Mouse (Mus musculus): Measurements from ENCODE around the gene Myh6. TPM values are rescaled to one million over a fixed set of nuclear protein-coding genes. Genes with fewer than 3 reads are reported as not detected.

Gene Myh6
- polyA plus RNA-seq, 2 experiments, result 2.1 to 7.3 TPM

DNA sequence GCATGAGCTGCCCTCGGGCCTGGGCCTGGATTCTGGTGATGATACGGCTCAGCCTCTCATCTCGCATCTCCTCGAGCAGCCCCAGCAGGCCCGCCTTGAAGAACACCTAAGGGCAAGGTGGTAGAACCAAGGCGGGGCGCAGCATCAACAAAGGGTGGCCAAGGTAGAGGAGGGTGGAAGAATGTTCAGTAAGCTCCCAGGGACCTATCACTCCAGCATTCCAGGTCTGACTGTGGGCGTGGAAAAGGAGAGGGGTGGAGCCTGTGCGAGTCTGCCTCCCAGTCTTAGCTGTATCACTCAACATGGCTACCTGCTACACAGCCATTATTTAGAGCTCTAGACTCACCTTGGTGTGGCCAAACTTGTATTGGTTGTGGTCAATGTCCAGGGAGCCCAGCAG is 10.2 kb downstream of the Myh6 start:
- Histone ChIP-seq H3K36me3 (ENCODE audit: control insufficient read depth, insufficient read depth, low read length) (no peaks in the 10 kb centered on the region), H3K27me3 (ENCODE audit: control insufficient read depth, insufficient read depth, low read length) (no peaks in the 10 kb centered on the region), H3K4me3 (replicated peaks; ENCODE audit: low read length) (no peak overlapping the region), H3K27ac (replicated peaks; ENCODE audit: low read depth, low read length) (no peak overlapping the region), H3K9ac (ENCODE audit: low read depth, low read length, severe bottlenecking) (no peak overlapping the region), H3K9me3 (ENCODE audit: control insufficient read depth, low read length) (no peaks in the 10 kb centered on the region), H3K4me1 (ENCODE audit: control insufficient read depth, insufficient read depth, low read length) (no peaks in the 10 kb centered on the region), H3K4me2 (replicated peaks; ENCODE audit: low read depth, low read length, severe bottlenecking) (no peak overlapping the region)
- TF ChIP-seq POLR2A (IDR thresholded peaks at IDR 0.05; ENCODE audit: borderline replicate concordance, extremely low read depth, insufficient read depth, insufficient read length), result no peak
- DNase-seq (ENCODE audit: low spot score) (no peak), ATAC-seq (ENCODE audit: low FRiP score, low read depth) (no peak)
- 81% methylated on average over 9 of the region's 9 CpGs for WGBS

DNA sequence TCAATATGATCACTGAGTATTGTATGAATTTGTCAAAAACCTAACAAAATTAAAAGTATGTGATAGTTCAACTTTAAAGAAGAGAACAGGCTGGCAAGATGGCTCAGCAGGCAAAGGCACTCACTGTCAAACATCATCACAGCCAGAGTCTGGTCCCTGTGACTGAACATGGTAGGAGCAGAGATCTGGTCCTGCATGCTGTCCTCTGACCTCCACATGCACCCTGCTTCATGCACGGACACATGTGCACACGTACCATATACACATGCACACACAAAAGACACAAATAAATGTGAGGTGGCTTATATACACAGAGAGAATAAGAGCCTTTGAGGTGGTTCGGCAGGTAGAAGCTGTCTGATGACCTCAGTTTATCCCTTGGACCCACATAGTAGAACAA is 11.2 kb downstream of the Myh6 start:
- WGBS, result 76% methylated on average over 3 of the region's 3 CpGs

DNA sequence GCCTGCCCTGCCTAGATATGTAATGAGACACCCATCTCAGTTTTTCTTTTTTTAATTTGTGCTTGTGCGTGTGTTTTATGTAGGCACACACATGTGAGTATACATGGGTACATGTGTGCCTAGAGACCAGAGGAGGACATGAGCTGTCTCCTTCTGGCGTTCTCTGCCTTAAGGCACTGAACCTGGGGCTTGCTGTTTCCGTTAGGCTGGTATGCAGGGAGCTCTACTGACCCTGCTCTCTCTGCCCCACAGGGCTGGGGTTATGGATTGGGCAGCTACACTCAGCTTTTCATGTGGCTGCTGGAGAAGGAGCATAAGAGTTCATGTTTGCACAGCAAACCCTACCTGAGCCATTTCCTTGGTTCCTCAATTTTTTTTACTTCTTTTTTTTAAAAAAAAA is 12.3 kb downstream of the Myh6 start:
- ATAC-seq (ENCODE audit: low FRiP score, low read depth) (no peak), DNase-seq (ENCODE audit: low spot score) (no peak)
- TF ChIP-seq POLR2A (IDR thresholded peaks at IDR 0.05; ENCODE audit: borderline replicate concordance, extremely low read depth, insufficient read depth, insufficient read length), result no peak
- no peaks in the 10 kb centered on the region for H3K36me3 ChIP-seq (ENCODE audit: control insufficient read depth, insufficient read depth, low read length)
- H3K4me3 ChIP-seq (replicated peaks; ENCODE audit: low read length), result no peak overlapping the region
- H3K27ac ChIP-seq (replicated peaks; ENCODE audit: low read depth, low read length), result no peak overlapping the region
- H3K4me1 ChIP-seq (ENCODE audit: control insufficient read depth, insufficient read depth, low read length), result no peaks in the 10 kb centered on the region
- H3K4me2 ChIP-seq (replicated peaks; ENCODE audit: low read depth, low read length, severe bottlenecking), result no peak overlapping the region
- no peaks in the 10 kb centered on the region for H3K27me3 ChIP-seq (ENCODE audit: control insufficient read depth, insufficient read depth, low read length)
- no peaks in the 10 kb centered on the region for H3K9me3 ChIP-seq (ENCODE audit: control insufficient read depth, low read length)
- WGBS, result 76% methylated on average over 3 of the region's 3 CpGs
- no peak overlapping the region for H3K9ac ChIP-seq (ENCODE audit: low read depth, low read length, severe bottlenecking)

More for the DNA sequence above, 11.2 kb downstream of the Myh6 start:
- DNase-seq (ENCODE audit: low spot score) (no peak), ATAC-seq (ENCODE audit: low FRiP score, low read depth) (no peak)
- no peaks in the 10 kb centered on the region for H3K27me3 ChIP-seq (ENCODE audit: control insufficient read depth, insufficient read depth, low read length)
- no peak for TF ChIP-seq POLR2A (IDR thresholded peaks at IDR 0.05; ENCODE audit: borderline replicate concordance, extremely low read depth, insufficient read depth, insufficient read length)
- no peaks in the 10 kb centered on the region for H3K4me1 ChIP-seq (ENCODE audit: control insufficient read depth, insufficient read depth, low read length)
- no peak overlapping the region for H3K9ac ChIP-seq (ENCODE audit: low read depth, low read length, severe bottlenecking)
- no peaks in the 10 kb centered on the region for H3K36me3 ChIP-seq (ENCODE audit: control insufficient read depth, insufficient read depth, low read length)
- H3K4me2 ChIP-seq (replicated peaks; ENCODE audit: low read depth, low read length, severe bottlenecking), result no peak overlapping the region
- H3K4me3 ChIP-seq (replicated peaks; ENCODE audit: low read length), result no peak overlapping the region
- no peak overlapping the region for H3K27ac ChIP-seq (replicated peaks; ENCODE audit: low read depth, low read length)
- no peaks in the 10 kb centered on the region for H3K9me3 ChIP-seq (ENCODE audit: control insufficient read depth, low read length)

DNA sequence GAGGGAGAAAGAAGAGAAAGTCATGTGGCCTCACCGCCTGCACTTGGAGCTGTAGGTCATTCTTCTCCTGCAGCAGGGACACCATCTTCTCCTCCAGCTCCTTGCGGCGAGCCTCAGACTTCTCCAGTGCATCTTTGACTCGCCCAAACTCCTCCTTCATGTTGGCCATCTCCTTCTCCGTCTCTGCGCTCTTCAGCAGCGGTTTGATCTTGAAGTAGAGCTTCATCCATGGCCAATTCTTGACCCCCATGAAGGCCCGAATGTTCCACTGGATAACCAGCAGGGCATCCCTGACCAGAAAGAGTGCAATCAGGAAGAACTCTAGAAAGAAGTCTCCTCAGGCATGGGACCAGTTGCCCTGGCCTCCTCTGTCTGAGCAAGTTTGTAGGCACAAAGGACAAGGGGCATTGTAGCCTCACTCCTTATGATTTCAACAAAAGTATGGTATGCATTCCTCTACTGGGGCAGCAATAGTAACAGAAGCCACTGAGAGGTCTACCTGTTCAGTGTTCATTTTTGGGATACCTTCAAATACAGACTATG is 13.0 kb downstream of the Myh6 start:
- Histone ChIP-seq H3K4me1 (ENCODE audit: control insufficient read depth, insufficient read depth, low read length) (no peaks in the 10 kb centered on the region), H3K9me3 (ENCODE audit: control insufficient read depth, low read length) (no peaks in the 10 kb centered on the region), H3K36me3 (ENCODE audit: control insufficient read depth, insufficient read depth, low read length) (no peaks in the 10 kb centered on the region), H3K4me2 (replicated peaks; ENCODE audit: low read depth, low read length, severe bottlenecking) (no peak overlapping the region), H3K27ac (replicated peaks; ENCODE audit: low read depth, low read length) (no peak overlapping the region), H3K4me3 (replicated peaks; ENCODE audit: low read length) (no peak overlapping the region), H3K27me3 (ENCODE audit: control insufficient read depth, insufficient read depth, low read length) (no peaks in the 10 kb centered on the region), H3K9ac (ENCODE audit: low read depth, low read length, severe bottlenecking) (no peak overlapping the region)
- no peak for DNase-seq (ENCODE audit: low spot score)
- 93% methylated on average over 8 of the region's 8 CpGs for WGBS
- no peak for ATAC-seq (ENCODE audit: low FRiP score, low read depth)
- TF ChIP-seq POLR2A (IDR thresholded peaks at IDR 0.05; ENCODE audit: borderline replicate concordance, extremely low read depth, insufficient read depth, insufficient read length), result no peak

DNA sequence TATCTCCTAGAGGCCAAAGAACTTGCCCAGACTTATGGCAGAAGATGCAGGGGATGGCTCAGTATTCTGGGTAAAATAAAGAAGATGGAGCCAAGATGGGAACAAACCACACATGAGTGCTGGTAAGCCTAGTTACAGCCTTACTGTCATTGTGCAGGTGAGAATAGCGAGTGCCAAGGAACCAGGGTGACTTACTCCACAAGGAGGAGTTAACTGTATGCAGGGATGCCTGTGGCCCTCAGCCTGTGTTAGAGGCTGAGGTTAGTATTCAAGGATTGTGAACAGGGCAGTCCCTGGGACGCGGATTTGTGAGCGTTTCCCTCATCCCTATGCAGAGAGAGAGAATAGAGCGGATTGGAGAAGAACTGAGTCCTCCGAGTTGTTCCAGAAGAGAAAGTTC is 15.1 kb downstream of the Myh6 start:
- ATAC-seq (ENCODE audit: low FRiP score, low read depth), result no peak
- no peak for DNase-seq (ENCODE audit: low spot score)
- no peak for TF ChIP-seq POLR2A (IDR thresholded peaks at IDR 0.05; ENCODE audit: borderline replicate concordance, extremely low read depth, insufficient read depth, insufficient read length)

DNA sequence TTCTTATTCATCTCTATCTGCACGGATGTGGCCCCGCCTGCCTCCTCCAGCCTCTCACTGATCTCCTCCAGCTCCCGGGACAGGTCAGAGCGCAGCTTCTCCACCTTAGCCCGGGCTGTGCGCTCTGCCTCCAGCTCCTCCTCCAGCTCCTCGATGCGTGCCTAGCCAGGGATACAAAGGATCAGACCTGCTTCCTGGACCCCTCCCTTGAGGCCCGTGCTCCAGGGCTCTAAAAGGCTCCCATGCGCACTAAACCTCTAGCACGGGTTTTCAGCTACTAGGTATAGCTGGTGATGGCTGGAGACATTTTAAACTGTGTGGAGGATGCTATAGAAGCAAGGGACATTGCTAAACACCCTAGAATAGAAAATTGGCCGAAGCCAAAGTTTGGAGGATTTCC is 16.2 kb downstream of the Myh6 start:
- DNase-seq (ENCODE audit: low spot score), result no peak
- TF ChIP-seq POLR2A (IDR thresholded peaks at IDR 0.05; ENCODE audit: borderline replicate concordance, extremely low read depth, insufficient read depth, insufficient read length), result no peak
- no peaks in the 10 kb centered on the region for H3K4me1 ChIP-seq (ENCODE audit: control insufficient read depth, insufficient read depth, low read length)
- ATAC-seq (ENCODE audit: low FRiP score, low read depth), result no peak
- no peaks in the 10 kb centered on the region for H3K9me3 ChIP-seq (ENCODE audit: control insufficient read depth, low read length)
- no peak overlapping the region for H3K27ac ChIP-seq (replicated peaks; ENCODE audit: low read depth, low read length)
- H3K4me3 ChIP-seq (replicated peaks; ENCODE audit: low read length), result no peak overlapping the region
- H3K27me3 ChIP-seq (ENCODE audit: control insufficient read depth, insufficient read depth, low read length), result no peaks in the 10 kb centered on the region
- no peaks in the 10 kb centered on the region for H3K36me3 ChIP-seq (ENCODE audit: control insufficient read depth, insufficient read depth, low read length)
- no peak overlapping the region for H3K4me2 ChIP-seq (replicated peaks; ENCODE audit: low read depth, low read length, severe bottlenecking)
- no peak overlapping the region for H3K9ac ChIP-seq (ENCODE audit: low read depth, low read length, severe bottlenecking)
- WGBS, result 53% methylated on average over 12 of the region's 12 CpGs

More for the DNA sequence above, 15.1 kb downstream of the Myh6 start:
- Histone ChIP-seq H3K4me3 (replicated peaks; ENCODE audit: low read length) (no peak overlapping the region), H3K9ac (ENCODE audit: low read depth, low read length, severe bottlenecking) (no peak overlapping the region), H3K4me2 (replicated peaks; ENCODE audit: low read depth, low read length, severe bottlenecking) (no peak overlapping the region), H3K27ac (replicated peaks; ENCODE audit: low read depth, low read length) (no peak overlapping the region), H3K4me1 (ENCODE audit: control insufficient read depth, insufficient read depth, low read length) (no peaks in the 10 kb centered on the region), H3K9me3 (ENCODE audit: control insufficient read depth, low read length) (no peaks in the 10 kb centered on the region), H3K27me3 (ENCODE audit: control insufficient read depth, insufficient read depth, low read length) (no peaks in the 10 kb centered on the region), H3K36me3 (ENCODE audit: control insufficient read depth, insufficient read depth, low read length) (no peaks in the 10 kb centered on the region)
- 84% methylated on average over 6 of the region's 6 CpGs for WGBS
